Mouse (Mus musculus) stomach, embryonic 16.5 days (tissue): ENCODE results near the gene Gabrd. TPM values are rescaled to one million over a fixed set of nuclear protein-coding genes. Genes with fewer than 3 reads are reported as not detected.
A peak's percentile ranks its signal among the peaks of the same experiment; 100 is the strongest.

Experiments
- ATAC-seq: fragments of 200-750 bp; cut with Nextera tagmentation; 2 replicates; pipeline ENCODE4 v1.8.0; 2017; ENCODE audit warnings: moderate number of reproducible peaks, moderate TSS enrichment; ENCODE audit not compliant: insufficient read depth, low FRiP score
- H3K27ac ChIP-seq: fragments of 300-500 bp; sonication (generic); 2 replicates; pipeline ENCODE4 v1.5.1; 2014; ENCODE audit warnings: low read length
- H3K27me3 ChIP-seq: fragments of 300-500 bp; sonication (generic); 2 replicates; pipeline ENCODE4 v1.6.1; 2014; ENCODE audit warnings: low read length, control low read depth, mixed read lengths; ENCODE audit not compliant: control insufficient read depth, insufficient read depth
- H3K36me3 ChIP-seq: fragments of 300-500 bp; sonication (generic); 2 replicates; pipeline ENCODE4 v1.6.1; 2014; ENCODE audit warnings: low read length; ENCODE audit not compliant: control insufficient read depth, insufficient read depth
- H3K4me1 ChIP-seq: fragments of 300-500 bp; sonication (generic); 2 replicates; pipeline ENCODE4 v1.6.1; 2014; ENCODE audit warnings: low read length, control low read depth, mixed read lengths; ENCODE audit not compliant: control insufficient read depth, insufficient read depth
- H3K4me2 ChIP-seq: fragments of 300-500 bp; sonication (generic); 2 replicates; pipeline ENCODE4 v1.6.1; 2014; ENCODE audit warnings: low read depth, low read length, mixed read lengths
- H3K4me3 ChIP-seq: fragments of 300-500 bp; sonication (generic); replicated peaks from 2 replicates; pipeline ENCODE4 v1.5.1; 2014; ENCODE audit warnings: mild to moderate bottlenecking, low read length
- H3K9ac ChIP-seq: fragments of 300-500 bp; sonication (generic); 2 replicates; pipeline ENCODE4 v1.6.1; 2014; ENCODE audit warnings: low read length
- H3K9me3 ChIP-seq: fragments of 300-500 bp; sonication (generic); replicated peaks from 2 replicates; pipeline ENCODE4 v1.6.1; 2016; ENCODE audit warnings: low read length, control low read depth; ENCODE audit not compliant: control insufficient read depth
- WGBS: fragments of 180-500 bp; shearing (Covaris S2); extraction: QIAGEN DNeasy Blood & Tissue Kit; methylation state at CpG from one replicate; pipeline ENCODE4 v1.1.7; 2014; 5-methylcytosine and 5-hydroxymethylcytosine counted together
- polyA plus RNA-seq: library from polyadenylated mRNA; unstranded; fragments of >200 nt; fragmentation: Nextera tagmentation; extraction: Ambion mirVana; gene quantifications from 2 replicates; pipeline ENCODE4 v1.2.1, GENCODE M21; 2015

Gabrd gene
- polyA plus RNA-seq, 1 experiment from 2014 or later, result 0.23 TPM

DNA sequence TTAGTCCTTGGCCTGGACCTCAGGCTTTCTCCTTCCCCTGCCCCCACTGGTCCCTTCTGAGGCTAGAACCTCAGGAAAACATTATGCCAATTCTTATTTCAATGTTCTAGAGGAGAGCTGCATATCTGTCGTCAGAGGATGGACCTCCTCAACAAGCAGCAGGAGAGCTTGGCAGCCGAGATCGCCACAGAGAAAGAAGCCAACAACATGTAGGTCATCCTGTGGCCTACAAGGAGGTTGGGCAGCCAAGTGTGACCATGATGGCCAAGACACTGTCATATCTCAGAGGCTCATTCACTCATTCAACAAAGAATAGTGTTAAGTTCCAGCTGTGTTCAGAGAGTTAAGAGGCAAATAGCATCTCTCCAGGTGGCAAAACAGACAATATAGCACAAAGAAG is 22.2 kb upstream of the Gabrd start:
- H3K9me3 ChIP-seq, result no peaks in the 10 kb centered on the region
- H3K4me2 ChIP-seq, result no peak overlapping the region
- H3K9ac ChIP-seq, result no peak overlapping the region
- no peak overlapping the region for H3K4me3 ChIP-seq
- no peaks in the 10 kb centered on the region for H3K4me1 ChIP-seq
- 89% methylated on average over 3 of the region's 3 CpGs for WGBS
- H3K27me3 ChIP-seq, result no peaks in the 10 kb centered on the region
- ATAC-seq, result no peak
- no peaks in the 10 kb centered on the region for H3K36me3 ChIP-seq
- H3K27ac ChIP-seq, result no peak overlapping the region

DNA sequence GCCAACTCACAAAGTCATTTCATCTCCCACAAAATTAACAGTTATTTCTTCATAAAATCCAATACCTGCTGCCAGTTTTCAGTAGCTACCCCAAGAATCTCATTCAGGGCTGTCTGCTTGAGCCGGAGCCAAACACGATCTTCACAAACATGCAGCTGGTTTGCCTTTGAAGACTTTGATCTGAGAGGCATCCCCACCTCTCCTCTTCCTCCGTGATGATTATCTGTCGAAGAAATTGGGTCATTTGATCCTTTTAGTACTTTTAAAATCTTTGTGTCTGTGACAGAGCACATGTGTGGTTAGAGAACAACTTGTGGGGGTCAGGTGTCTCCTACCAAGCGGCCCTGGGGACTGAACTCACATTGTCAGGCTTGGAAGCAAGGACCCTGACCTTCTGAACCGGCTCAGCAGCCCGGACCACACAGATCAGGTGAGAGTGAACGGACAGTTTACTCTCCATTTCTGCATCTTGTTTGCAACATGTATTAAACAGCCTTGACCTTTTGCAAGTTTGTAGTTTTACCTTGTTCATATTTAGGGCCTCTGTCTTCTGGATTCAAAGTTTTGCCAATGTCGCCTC is 16.8 kb upstream of the Gabrd start:
- H3K9ac ChIP-seq, result no peak overlapping the region
- no peaks in the 10 kb centered on the region for H3K36me3 ChIP-seq
- no peak overlapping the region for H3K27ac ChIP-seq
- H3K27me3 ChIP-seq, result no peaks in the 10 kb centered on the region
- no peak overlapping the region for H3K4me2 ChIP-seq
- no peaks in the 10 kb centered on the region for H3K4me1 ChIP-seq
- no peak overlapping the region for H3K4me3 ChIP-seq
- no peak for ATAC-seq
- H3K9me3 ChIP-seq, result no peaks in the 10 kb centered on the region
- 72% methylated on average over 9 of the region's 9 CpGs for WGBS

DNA sequence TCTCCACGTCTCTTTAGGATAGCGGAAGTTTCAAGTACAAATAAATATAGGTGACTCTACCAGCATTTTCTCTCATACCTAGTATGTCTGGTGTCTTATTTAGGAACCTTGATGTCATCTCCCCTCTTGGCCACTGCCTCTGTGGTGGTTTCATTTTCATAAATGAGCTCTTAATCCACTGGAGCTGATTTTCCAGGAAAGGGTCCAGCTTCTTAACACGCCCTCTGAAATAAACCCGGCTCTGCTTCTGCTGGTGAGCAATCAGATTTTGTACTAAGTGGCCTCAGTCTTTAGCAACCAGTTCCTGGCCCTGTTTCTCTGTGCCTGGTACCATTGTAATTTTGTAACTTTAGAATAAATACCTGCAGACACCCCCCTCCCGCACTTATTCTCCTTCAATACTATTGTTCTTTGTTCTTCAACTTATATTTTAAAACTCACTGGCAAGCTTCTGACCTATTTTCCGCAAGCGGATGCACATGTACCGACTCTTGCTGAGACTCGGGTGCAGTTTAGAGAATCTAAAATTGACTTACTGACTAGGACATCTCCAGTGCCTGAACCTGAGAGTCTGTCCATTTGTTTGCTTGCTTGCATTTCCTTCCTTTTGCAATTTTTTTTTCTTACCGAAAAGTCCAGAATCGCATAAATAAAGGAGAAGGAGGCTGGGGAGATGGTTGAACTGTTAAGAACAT is 15.9 kb upstream of the Gabrd start:
- Histone ChIP-seq H3K4me2 (no peak overlapping the region), H3K27me3 (no peaks in the 10 kb centered on the region), H3K4me3 (no peak overlapping the region), H3K9me3 (no peaks in the 10 kb centered on the region), H3K27ac (no peak overlapping the region), H3K9ac (no peak overlapping the region), H3K4me1 (peaks cover 5% of the 10 kb centered on the region; the same call in 1 of the 2 replicates), H3K36me3 (no peaks in the 10 kb centered on the region)
- WGBS, result 83% methylated on average over 11 of the region's 11 CpGs
- no peak for ATAC-seq

DNA sequence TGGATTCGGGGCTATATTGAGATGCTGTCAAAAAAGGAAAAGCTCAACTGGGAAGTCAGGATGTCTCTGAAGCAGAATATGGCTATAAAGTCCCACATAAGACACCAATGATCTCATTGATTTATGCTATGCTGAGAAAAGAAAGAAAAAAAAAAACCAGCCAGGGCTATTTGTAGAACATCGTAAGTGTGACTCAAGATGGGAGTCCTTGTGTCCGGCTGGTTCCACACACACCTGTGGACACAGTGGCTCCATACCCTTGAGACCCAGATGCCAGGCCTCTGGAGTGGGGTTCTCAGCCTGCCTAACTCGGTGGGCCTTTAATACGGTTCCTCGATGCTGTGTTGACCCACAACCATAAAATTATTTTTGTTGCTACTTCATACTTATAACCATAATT is 14.2 kb upstream of the Gabrd start:
- peaks cover 5% of the 10 kb centered on the region; the same call in 1 of the 2 replicates for H3K4me1 ChIP-seq
- no peak for ATAC-seq
- 90% methylated on average over 6 of the region's 6 CpGs for WGBS
- no peak overlapping the region for H3K4me2 ChIP-seq
- no peaks in the 10 kb centered on the region for H3K36me3 ChIP-seq
- H3K27me3 ChIP-seq, result no peaks in the 10 kb centered on the region
- no peaks in the 10 kb centered on the region for H3K9me3 ChIP-seq
- H3K9ac ChIP-seq, result no peak overlapping the region
- no peak overlapping the region for H3K4me3 ChIP-seq
- H3K27ac ChIP-seq, result no peak overlapping the region

DNA sequence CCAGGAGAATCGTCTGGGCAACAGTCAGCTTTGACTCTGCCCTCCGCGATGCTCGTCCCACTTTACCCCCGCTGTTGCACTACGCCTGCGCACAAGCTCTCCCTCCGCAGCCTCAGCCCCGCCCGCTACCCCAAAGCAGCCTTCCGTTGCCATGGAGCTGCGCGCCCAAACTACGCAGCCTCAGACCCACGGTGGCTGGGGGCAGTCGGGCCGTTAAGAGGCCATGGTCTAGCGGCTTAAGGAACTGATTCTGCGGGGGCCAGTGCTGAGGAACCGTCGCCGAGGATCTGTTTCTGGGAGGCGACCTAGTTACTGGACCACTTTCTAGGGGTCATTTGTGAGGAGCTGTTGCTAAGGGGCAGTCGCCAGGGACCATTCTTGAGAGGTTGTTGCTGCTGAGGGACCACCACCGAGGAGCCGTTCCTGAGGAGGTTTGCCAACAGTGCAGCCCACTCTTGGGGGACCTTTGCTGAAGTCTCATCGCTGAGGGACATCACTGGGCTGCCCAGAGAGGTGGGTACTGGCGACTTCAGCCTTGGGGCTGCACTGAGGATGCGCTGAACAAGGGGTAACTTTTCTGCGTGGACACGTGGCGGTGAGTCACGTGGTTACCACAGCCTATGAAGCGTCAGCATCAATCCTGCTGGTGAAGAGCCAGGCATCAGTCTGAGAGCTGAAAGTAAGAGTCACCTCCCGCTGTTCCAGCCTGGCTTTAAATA is 11.3 kb upstream of the Gabrd start, which contains the start of gene Cfap74:
Gene Cfap74 (plus strand): TSS at position 133 of the 719 bp plus-strand sequence.
- peaks cover 5% of the 10 kb centered on the region; the same call in 1 of the 2 replicates for H3K4me1 ChIP-seq
- peak within 1 kb of the TSS; percentile 55 for H3K4me3 ChIP-seq
- peak within 1 kb of the TSS; percentile 64 for H3K9ac ChIP-seq
- H3K27me3 ChIP-seq, result no peaks in the 10 kb centered on the region
- no peak within 1 kb of the TSS for H3K27ac ChIP-seq
- peak within 1 kb of the TSS; percentile 78 for H3K4me2 ChIP-seq
- H3K36me3 ChIP-seq, result no peaks in the 10 kb centered on the region
- ATAC-seq, result peak; percentile 87
- H3K9me3 ChIP-seq, result no peaks in the 10 kb centered on the region; the same call in 1 of the 2 replicates
- WGBS, result 1% methylated on average over 35 of the region's 35 CpGs

DNA sequence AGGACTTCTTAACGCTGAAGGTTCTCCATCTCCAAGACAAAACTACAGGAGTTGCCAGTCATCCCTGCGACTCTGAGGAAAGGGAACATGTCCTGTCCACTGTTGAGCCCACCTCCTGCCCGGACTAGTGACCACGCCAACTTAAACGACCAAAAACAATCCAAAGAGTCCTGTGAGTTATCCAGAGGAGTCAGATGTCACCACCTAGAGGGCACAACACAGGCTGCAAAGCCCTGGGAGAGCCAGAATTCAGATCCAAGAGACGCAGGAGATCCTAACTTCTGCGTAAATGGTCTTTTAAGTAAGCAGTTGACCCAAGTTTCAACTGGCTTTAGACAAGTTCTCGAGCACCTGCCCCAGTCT is 10.8 kb upstream of the Gabrd start:
- no peaks in the 10 kb centered on the region; the same call in 1 of the 2 replicates for H3K9me3 ChIP-seq
- no peaks in the 10 kb centered on the region for H3K27me3 ChIP-seq
- H3K4me2 ChIP-seq, result peak overlapping the region; percentile 78
- no peaks in the 10 kb centered on the region for H3K36me3 ChIP-seq
- H3K4me1 ChIP-seq, result peaks cover 5% of the 10 kb centered on the region; the same call in 1 of the 2 replicates
- H3K27ac ChIP-seq, result no peak overlapping the region
- peak overlapping the region; percentile 64; the same call in 1 of the 2 replicates for H3K9ac ChIP-seq
- WGBS, result 1% methylated on average over 8 of the region's 8 CpGs
- ATAC-seq, result peak; percentile 37; the same call in 1 of the 2 replicates
- peak overlapping the region; percentile 55 for H3K4me3 ChIP-seq

DNA sequence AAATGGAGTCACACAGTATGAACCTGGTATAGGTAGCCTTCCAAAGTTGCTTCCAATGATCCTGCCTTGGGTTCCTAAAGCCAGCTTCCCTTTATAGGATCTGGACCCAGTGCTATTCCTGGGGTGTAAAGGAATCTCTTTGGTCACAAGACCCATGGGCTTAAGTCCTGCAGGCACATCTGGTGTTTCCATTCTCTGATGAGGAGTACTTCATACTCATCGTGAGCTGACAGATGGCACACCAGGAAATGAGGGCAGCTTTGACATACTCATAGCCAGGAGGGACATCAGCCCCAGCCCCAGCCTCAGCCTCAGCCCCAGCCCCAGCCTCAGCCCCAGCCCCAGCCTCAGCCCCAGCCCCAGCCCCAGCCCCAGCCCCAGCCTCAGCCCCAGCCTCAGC is 4.6 kb upstream of the Gabrd start:
- H3K9ac ChIP-seq, result no peak overlapping the region
- ATAC-seq, result no peak
- no peaks in the 10 kb centered on the region; the same call in 1 of the 2 replicates for H3K9me3 ChIP-seq
- no peaks in the 10 kb centered on the region for H3K4me1 ChIP-seq
- H3K36me3 ChIP-seq, result no peaks in the 10 kb centered on the region
- H3K4me3 ChIP-seq, result no peak overlapping the region
- H3K4me2 ChIP-seq, result no peak overlapping the region
- peaks cover 10% of the 10 kb centered on the region for H3K27me3 ChIP-seq
- WGBS, result 84% methylated on average over 1 of the region's 1 CpGs
- H3K27ac ChIP-seq, result no peak overlapping the region

DNA sequence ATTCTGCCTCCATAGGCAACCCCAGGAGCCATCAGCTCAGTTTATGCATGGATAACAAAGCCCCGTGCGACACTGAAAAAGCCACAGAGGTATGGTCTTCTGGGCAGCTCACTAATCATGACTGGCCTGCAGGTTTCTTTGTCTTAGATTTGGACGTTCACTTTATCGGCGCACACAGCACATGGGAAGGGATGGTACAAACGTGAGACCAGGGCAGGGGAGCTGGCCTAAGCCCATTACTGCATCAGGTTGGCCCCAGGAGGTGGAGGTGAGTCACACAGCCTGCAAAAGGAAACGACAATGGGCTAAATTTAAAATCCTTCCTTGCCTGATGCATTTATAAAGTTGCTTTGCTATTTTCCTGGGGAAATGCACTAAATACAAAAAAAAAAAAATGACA is 3.2 kb upstream of the Gabrd start:
- Histone ChIP-seq H3K4me2 (no peak overlapping the region), H3K4me1 (no peaks in the 10 kb centered on the region), H3K36me3 (no peaks in the 10 kb centered on the region), H3K27me3 (peaks cover 18% of the 10 kb centered on the region), H3K9ac (no peak overlapping the region), H3K4me3 (no peak overlapping the region), H3K9me3 (no peaks in the 10 kb centered on the region; the same call in 1 of the 2 replicates), H3K27ac (no peak overlapping the region)
- ATAC-seq, result no peak
- WGBS, result 62% methylated on average over 7 of the region's 7 CpGs

DNA sequence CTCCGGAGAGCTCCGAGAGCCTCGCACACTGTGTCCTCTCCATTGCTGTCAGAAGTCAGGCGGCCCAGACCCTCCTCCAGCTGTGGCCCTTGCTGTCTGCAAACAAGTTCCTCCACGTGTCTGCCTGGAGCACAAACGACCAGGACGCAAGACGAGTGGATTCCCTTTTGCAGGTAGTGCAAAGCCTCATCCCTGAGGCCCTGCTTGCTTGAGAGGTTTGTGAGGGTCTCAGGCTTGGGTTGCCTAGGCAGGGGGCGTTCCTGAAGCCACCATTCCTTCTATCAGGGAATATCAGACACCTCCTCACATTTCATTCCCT is 269 bp upstream of the Gabrd start:
- 5% methylated on average over 9 of the region's 9 CpGs for WGBS

More for the DNA sequence above, 269 bp upstream of the Gabrd start:
- H3K36me3 ChIP-seq, result no peaks in the 10 kb centered on the region
- peaks cover 18% of the 10 kb centered on the region for H3K27me3 ChIP-seq
- H3K4me3 ChIP-seq, result peak overlapping the region; percentile 43
- no peaks in the 10 kb centered on the region for H3K9me3 ChIP-seq
- no peak overlapping the region for H3K9ac ChIP-seq
- H3K4me1 ChIP-seq, result no peaks in the 10 kb centered on the region
- no peak overlapping the region for H3K27ac ChIP-seq
- ATAC-seq, result no peak
- H3K4me2 ChIP-seq, result peak overlapping the region; percentile 75
